13 mouse cellular contexts compared by ENCODE assay signal in genomic region chr7:66107206-66107605, GRCm38 (mm10).
"Had no signal": no experiment of that assay in that cellular context is flagged by ENCODE, and none has a peak within 500 bp of the region (broad histone marks: within the 10 kb centered on the region; RNA-seq: fewer than 3 reads in every experiment).

No protein-coding gene starts in this region.

- H3K27ac ChIP-seq: hindbrain, embryonic 13.5 days; intestine, embryonic 15.5 days; liver, embryonic 14.5 days; macrophage; midbrain, embryonic 12.5 days; midbrain, embryonic 15.5 days; neural tube, embryonic 13.5 days; stomach, embryonic 15.5 days had no signal

- ATAC-seq: hindbrain, embryonic 16.5 days; intestine, embryonic 15.5 days; liver, postnatal 0 days; midbrain, embryonic 15.5 days had no signal

- H3K36me3 ChIP-seq: hindbrain, embryonic 13.5 days; intestine, embryonic 15.5 days; midbrain, embryonic 12.5 days; midbrain, embryonic 15.5 days; neural tube, embryonic 13.5 days; stomach, embryonic 15.5 days had no signal

- DNase-seq: liver, postnatal 0 days; right cerebral cortex, postnatal 25 days; spleen, adult 18-20 months had no signal

- H3K4me3 ChIP-seq: hindbrain, embryonic 13.5 days; intestine, embryonic 15.5 days; midbrain, embryonic 12.5 days; midbrain, embryonic 15.5 days; neural tube, embryonic 13.5 days; stomach, embryonic 15.5 days had no signal

- H3K9ac ChIP-seq: hindbrain, embryonic 13.5 days; intestine, embryonic 15.5 days; liver, embryonic 14.5 days; liver, postnatal 0 days; midbrain, embryonic 12.5 days; midbrain, embryonic 15.5 days; neural tube, embryonic 13.5 days; stomach, embryonic 15.5 days had no signal

- H3K4me1 ChIP-seq: intestine, embryonic 15.5 days had no signal

- H3K9me3 ChIP-seq: hindbrain, embryonic 13.5 days; intestine, embryonic 15.5 days; midbrain, embryonic 12.5 days; midbrain, embryonic 15.5 days; neural tube, embryonic 13.5 days; stomach, embryonic 15.5 days had no signal

- H3K4me2 ChIP-seq: hindbrain, embryonic 13.5 days; intestine, embryonic 15.5 days; liver, embryonic 11.5 days; midbrain, embryonic 12.5 days; midbrain, embryonic 15.5 days; neural tube, embryonic 13.5 days; stomach, embryonic 15.5 days had no signal

- H3K27me3 ChIP-seq: intestine, embryonic 15.5 days; stomach, embryonic 15.5 days had no signal
